Mouse (Mus musculus): ENCODE measurements around the gene Gng12.
"Not testable (repeated sequence)": the region's sequence is repeated elsewhere in the genome, so short reads cannot be mapped to it uniquely, and the experiment has no call there.

Gene Gng12

GRCm38 (mm10) chr6:66992232-66992631 is 96.0 kb downstream of the Gng12 start:
- no peak for DNase-seq (ENCODE audit: low spot score)

GRCm38 (mm10) chr6:66992786-66993185 is 96.6 kb downstream of the Gng12 start:
- DNase-seq (ENCODE audit: low spot score): no peak

GRCm38 (mm10) chr6:66994981-66995380 is 98.8 kb downstream of the Gng12 start:
- DNase-seq (ENCODE audit: low spot score): no peak

GRCm38 (mm10) chr6:66995825-66996224 is 99.6 kb downstream of the Gng12 start:
- DNase-seq (ENCODE audit: low spot score): no peak

GRCm38 (mm10) chr6:66996257-66996656 is 100.1 kb downstream of the Gng12 start:
- no peak for DNase-seq (ENCODE audit: low spot score)

- DNase-seq (ENCODE audit: low spot score): no peak
These were observed 102.4 kb downstream of the Gng12 start for GRCm38 (mm10) chr6:66998645-66999044.

- no peak for DNase-seq (ENCODE audit: low spot score)
These were observed 103.6 kb downstream of the Gng12 start for GRCm38 (mm10) chr6:66999800-67000199.

- DNase-seq (ENCODE audit: low spot score): no peak
These were observed 113.7 kb downstream of the Gng12 start for GRCm38 (mm10) chr6:67009888-67010287.

- DNase-seq (ENCODE audit: low spot score): no peak
These were observed 114.4 kb downstream of the Gng12 start for GRCm38 (mm10) chr6:67010370-67011216.

- no peak for DNase-seq (ENCODE audit: low spot score)
These were observed 115.0 kb downstream of the Gng12 start for GRCm38 (mm10) chr6:67011217-67011518.

GRCm38 (mm10) chr6:67013293-67013948 is 117.2 kb downstream of the Gng12 start:
- DNase-seq (ENCODE audit: low spot score): no peak

GRCm38 (mm10) chr6:67013949-67014678 is 117.9 kb downstream of the Gng12 start:
- DNase-seq (ENCODE audit: low spot score): no peak

- no peak for DNase-seq (ENCODE audit: low spot score)
These were observed 118.5 kb downstream of the Gng12 start for GRCm38 (mm10) chr6:67014679-67015075.

GRCm38 (mm10) chr6:67015739-67016519 is 119.7 kb downstream of the Gng12 start:
- DNase-seq (ENCODE audit: low spot score): no peak

GRCm38 (mm10) chr6:67016520-67017111 is 120.4 kb downstream of the Gng12 start:
- DNase-seq (ENCODE audit: low spot score): no peak

GRCm38 (mm10) chr6:67018365-67018764 is 122.2 kb downstream of the Gng12 start:
- no peak for DNase-seq (ENCODE audit: low spot score)

- DNase-seq (ENCODE audit: low spot score): not testable (repeated sequence)
These were observed 122.8 kb downstream of the Gng12 start for GRCm38 (mm10) chr6:67019001-67019400.

GRCm38 (mm10) chr6:67021308-67021707 is 125.1 kb downstream of the Gng12 start:
- DNase-seq (ENCODE audit: low spot score): no peak

- DNase-seq (ENCODE audit: low spot score): no peak
These were observed 127.5 kb downstream of the Gng12 start for GRCm38 (mm10) chr6:67023729-67024128.

- DNase-seq (ENCODE audit: low spot score): no peak
These were observed 130.5 kb downstream of the Gng12 start for GRCm38 (mm10) chr6:67026661-67027060.

GRCm38 (mm10) chr6:67027438-67028142 is 131.4 kb downstream of the Gng12 start:
- DNase-seq (ENCODE audit: low spot score): no peak
